Mouse (Mus musculus) embryonic fibroblast, embryonic 13.5 days (primary cell): ENCODE data around the gene Phf24.

Source experiments
- CTCF ChIP-seq: IDR thresholded peaks from 2 replicates; pipeline ENCODE4 v1.5.1; 2011; ENCODE audit warnings: mild to moderate bottlenecking, control low read depth, low read length, moderate library complexity, borderline replicate concordance; ENCODE audit not compliant: insufficient read depth
- POLR2A ChIP-seq: IDR thresholded peaks from 2 replicates; pipeline ENCODE4 v1.6.1; 2011; ENCODE audit warnings: low read depth, mild to moderate bottlenecking, control low read depth, low read length, moderate library complexity

DNA sequence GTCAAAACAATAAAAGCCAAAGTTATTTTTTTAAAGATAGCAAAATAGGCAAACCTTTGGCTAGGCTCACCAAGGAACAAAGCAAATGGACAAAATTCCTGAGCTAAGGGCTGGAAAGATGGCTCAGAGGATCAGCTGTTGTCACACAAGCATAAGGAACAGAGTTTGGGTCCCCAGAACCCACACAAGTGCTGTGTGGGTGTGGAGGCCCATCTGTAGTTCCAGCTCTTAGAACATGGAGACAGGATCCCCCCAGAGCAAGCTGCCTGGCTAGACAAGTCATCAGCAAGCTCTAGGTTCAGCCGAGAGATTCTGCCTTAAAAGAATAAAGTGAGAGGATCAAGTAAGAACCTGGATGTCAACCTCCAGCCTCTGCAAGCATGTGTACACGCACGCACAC is 11.9 kb upstream of the Phf24 start:
- no peak for TF ChIP-seq CTCF
- no peak for TF ChIP-seq POLR2A
